Mouse (Mus musculus) large intestine, adult 2 months (tissue): ENCODE data around the gene Ankrd23. TPM values are rescaled to one million over a fixed set of nuclear protein-coding genes. Genes with fewer than 3 reads are reported as not detected.
"Not testable (repeated sequence)": the region's sequence is repeated elsewhere in the genome, so short reads cannot be mapped to it uniquely, and the experiment has no call there.

Experiments used
- DNase-seq: peaks from one replicate; pipeline ENCODE4 v3.0.0-alpha.2; 2012; ENCODE audit warnings: low read depth, low spot score
- WGBS: fragments of 180-500 bp; shearing (Covaris S2); methylation state at CpG from one replicate; pipeline ENCODE4 v1.1.7; 2018; 5-methylcytosine and 5-hydroxymethylcytosine counted together
- polyA plus RNA-seq: library from polyadenylated mRNA; depleted of rRNA; stranded (reverse); fragments of >200 nt; gene quantifications from 2 replicates; pipeline ENCODE4 v1.2.3, GENCODE M21; 2012; rRNA removed

Gene Ankrd23
- 6.5 and 8.1 TPM in 2 replicates for polyA plus RNA-seq

DNA sequence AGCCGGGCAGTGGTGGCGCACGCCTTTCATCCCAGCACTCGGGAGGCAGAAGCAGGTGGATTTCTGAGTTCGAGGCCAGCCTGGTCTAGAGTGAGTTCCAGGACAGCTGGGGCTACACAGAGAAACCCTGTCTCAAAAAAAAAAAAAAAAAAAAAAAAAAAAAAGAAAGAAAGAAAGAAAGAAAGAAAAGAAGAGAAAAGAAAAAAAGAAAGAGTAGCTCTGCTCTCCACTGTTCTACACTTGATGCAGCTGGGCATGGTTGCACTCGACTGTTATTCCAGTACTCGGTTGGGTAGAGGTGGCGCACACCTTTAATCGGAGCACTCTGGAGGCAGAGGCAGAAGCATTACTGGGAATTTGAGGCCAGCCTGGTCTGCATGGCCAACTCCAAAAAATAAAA, at the start of gene Ankrd23:
Gene Ankrd23, minus strand, starts transcription at position 101 of the 400 bp plus-strand sequence.
- not testable (repeated sequence) for DNase-seq
- 96% methylated on average over 9 of the region's 9 CpGs for WGBS

DNA sequence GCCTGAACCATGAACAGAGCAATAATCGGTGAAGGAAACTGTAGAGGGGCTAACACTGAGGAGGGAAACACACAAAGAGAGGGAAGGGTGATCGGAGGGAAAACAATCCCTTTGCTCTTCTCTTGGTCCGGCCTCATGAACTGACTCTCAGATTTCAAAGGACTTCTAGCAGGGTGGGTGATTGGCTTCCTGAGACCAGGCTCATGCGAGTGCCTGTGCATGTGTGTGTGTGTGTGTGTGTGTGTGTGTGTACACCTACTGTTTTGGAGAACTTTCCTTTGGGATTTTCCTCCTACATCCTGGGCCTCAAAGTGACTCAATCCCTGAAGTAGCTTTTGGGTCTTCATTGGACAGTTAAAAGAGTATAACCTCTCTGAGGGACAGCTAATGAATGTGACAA, 49.6 kb upstream of the Ankrd23 start:
- 94% methylated on average over 4 of the region's 4 CpGs for WGBS
- DNase-seq = no peak

DNA sequence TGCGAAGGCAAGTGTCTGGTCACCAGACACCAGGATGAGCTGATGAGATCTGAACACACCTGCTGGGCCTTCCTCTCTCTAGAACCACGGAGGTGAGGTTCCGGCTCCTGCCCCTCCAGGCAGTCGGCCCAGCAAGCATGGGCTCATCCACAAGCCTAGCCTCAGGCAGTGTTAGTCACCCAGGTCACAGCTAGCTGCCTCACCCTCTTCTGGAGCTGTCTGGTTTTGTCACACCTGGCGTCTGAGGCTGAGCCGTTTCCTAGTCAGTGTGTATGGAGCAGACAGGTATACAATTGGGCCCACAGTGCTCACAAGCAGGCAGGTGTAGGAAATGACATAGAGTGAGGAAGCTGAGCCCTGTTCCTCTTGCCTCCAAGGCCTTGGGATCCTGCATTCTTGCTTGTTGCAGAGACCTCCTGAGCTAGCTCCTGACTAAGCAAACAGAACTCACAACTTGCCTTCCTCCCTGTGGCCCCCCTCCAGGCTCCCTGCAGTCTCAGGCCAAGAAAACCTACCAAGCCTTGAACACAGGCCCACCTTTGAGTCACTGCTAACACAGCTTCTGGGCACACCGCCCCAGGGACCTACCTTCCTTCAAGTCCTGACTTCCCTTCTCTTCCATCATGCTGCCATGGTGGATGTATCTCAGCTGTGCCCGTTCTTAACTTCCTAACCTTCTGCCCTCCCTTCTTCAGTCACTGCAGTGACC, 46.9 kb upstream of the Ankrd23 start:
- DNase-seq = no peak
- WGBS = 59% methylated on average over 8 of the region's 8 CpGs

DNA sequence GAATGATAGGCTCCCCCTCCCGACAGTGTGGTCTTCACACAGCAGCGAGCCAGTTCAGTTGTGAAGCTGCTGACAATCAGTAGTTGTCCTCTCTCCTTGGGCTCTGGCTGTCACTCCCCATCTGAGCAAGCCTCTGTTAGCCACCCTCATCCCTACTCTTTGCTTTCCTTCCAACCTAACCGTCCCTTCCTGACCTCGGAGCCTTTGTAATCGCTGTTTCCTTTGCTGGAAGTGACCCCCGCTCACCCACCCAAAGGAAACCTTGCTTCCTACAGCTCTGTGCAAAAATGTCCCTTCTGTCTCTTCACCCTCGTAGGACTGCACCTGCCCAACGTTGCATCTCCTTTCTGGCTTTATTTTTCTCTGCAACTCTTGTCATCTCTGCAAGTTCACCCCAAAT, 45.5 kb upstream of the Ankrd23 start:
- 81% methylated on average over 8 of the region's 8 CpGs for WGBS
- no peak for DNase-seq

DNA sequence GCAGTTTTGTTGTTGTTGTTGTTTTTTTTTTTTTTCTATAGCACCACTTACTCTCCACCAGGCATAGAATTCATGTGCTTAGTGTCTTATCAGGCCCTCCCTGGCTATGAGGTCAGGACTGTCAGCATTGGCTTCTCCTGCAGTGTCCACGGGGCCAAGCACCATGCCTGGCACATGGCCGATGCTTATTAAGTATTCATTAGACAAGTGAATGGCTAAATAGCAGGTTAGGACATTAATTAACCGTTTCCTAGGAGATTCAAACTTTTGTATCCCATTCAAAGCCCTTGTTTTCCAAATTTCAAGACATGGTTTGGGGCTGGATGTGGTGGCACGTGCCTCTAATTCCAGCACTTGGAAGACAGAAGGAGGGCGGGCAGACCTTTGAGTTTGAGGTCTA, 44.6 kb upstream of the Ankrd23 start:
- DNase-seq = no peak
- 83% methylated on average over 5 of the region's 5 CpGs for WGBS

DNA sequence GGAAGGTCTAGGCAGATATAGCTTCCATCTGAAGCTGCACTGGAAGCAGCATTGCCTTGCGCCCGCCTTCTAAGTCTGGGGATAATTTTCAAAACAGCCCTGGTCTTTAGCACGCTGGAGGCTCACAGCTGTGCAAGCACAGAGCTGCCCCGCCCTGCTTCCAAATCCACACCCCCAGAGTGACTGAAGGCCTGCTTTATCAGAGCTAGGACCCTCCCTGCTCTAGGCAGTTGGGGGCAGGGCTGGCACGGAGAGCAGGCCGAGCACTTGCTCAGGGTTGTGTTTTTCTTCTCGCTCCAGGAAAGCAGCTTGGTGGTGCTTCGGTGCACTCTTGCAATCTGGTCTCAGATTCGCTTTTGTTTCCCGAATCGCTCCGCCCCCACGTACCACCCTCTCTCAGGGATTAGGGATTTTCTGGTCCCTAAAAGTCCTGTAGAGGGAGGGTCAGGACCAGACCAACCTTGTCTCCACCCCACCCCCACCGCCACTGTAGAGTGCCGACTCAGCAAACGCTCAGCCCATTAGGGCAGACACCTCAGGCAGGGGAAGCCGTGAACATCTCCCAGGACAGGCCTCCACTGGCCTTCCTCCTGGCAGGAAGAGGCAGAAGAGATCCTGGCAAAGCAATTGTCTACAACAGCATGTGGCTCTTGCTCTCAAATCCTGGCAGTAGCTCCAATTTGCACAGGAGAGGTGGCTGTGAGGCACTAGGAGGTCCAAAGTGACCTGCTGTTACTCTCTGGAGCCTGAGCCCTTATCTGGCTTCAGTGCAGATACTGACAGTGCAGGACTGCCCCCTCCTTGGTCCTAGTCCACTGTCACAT, 43.9 kb upstream of the Ankrd23 start:
- no peak for DNase-seq
- WGBS = 6% methylated on average over 17 of the region's 17 CpGs

DNA sequence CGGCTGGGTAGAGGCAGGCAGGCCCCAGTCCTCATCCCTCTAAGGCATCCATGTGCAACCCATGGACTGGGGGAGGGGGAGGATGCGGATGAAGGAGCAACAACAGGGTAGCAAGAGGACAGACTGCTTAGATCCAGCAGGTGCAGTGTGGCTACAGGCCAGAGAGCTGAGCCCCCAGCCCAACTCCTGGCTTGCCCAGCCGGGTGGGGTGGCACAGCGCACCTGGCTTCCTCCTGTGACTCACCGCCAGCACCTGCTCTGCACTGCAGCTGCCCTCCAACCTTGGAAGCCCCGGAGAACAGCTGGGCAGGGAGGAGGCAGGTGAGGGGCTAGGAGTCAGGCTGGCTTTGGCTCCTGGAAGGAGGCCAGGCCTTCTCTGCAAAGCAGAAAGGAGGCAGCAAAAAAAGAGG, 43.3 kb upstream of the Ankrd23 start:
- 15% methylated on average over 6 of the region's 6 CpGs for WGBS
- no peak for DNase-seq

DNA sequence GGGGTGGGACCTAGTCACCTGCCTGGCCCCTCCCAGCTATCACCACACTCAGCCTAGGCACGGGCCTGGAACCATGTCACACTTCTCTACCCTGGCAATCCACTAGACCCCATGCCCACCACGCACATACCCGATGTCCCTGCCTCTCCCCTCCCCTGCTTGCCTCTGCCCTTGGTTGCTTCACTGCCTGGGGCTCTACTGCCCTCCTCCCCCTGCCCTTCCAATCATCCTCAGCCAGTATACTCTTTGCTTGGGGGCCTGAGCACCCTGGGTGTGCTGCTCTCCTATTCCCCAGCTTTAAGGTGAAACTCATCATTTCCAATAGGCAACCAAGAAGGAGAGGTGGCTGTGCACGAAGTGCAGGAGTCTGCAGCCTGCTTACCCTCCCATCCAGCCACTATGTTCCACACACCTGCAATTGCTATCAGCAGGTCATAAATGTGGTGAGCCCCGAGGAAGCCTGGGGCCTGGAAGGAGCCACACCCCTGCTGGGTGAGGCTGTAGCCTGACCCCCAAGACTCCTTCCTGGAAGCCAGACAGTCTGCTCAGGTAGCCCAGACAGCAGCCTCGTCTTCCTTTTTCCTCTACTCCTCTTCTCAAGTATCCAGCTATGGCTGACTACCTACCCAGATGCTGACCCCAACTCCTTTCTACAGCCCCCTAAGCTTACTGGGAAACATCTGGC, 40.5 kb upstream of the Ankrd23 start:
- WGBS = 36% methylated on average over 6 of the region's 6 CpGs
- no peak for DNase-seq

DNA sequence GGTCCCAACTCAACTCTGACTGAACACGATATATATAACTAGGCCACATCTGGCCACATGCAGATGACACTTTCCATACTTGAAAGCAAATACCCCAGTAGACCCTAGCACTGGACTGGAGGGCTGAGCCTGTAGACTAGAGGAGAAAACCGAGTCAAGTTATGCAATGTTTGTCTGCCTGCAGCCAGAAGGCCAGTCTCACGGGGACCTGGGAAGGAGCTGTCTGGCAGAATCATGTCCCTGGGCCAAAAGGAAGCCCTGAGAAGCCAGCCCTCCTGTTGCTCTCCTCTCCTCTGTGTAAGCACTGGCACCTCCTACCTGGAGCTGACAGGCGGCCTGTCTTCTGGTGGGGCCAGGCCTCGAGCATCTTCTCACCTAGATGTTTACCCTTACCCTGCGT, 38.7 kb upstream of the Ankrd23 start:
- WGBS = 40% methylated on average over 6 of the region's 6 CpGs
- no peak for DNase-seq

DNA sequence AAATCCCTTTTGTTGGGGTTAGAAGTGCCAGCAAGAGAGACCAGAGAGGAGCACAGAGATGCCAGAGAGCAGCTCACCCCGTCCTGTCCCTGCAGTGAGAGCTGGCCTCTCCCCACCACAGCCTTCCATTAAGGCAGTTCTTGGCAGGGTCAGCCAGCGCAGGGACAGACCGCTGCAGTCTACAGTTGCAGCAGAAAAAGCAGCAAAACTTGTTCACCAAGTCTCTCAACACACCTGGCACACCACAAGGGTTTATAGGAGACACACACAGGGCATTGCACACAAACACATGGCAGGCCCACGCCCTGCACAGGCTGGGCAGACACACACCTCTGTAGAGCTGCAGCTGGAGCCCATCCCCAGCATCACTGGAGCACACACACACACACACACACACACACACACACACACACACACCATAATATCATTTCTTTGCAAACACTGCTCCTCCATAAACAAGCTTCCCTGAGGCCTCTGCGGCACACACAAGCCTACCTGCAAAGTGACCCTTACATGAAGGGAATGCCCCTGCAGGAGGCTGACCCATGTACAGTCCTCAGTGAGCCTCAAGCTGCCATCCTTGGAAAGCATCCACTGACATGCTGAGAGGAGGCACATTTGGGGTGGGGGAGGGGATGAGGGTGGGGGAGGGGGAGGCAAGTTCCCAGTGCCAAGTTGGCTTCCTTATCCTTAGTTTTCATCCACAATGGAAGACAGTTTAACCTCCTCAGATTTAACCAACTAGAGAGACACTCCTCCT, 37.7 kb upstream of the Ankrd23 start:
- 30% methylated on average over 5 of the region's 5 CpGs for whole genome bisulfite sequencing
- DNase-seq = no peak

DNA sequence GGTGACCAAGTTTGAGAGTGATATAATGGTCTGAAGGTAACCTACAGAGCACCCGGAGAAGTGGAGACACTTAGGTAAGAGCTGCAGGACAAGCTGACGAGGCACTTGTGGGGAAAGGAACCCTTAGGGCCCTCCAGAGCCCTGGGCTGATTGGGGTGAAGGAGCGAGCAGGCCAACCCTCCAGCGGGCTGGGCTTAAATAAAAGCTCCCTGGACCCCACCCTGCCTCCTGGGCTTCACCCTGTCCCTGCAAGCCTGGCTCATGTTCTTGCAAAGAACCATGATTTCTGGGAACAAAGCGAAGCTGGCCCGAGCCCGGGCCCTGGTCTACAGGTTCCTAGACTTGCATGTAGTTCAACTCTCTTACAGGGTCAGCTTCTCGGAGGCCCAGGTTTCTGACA, 36.8 kb upstream of the Ankrd23 start:
- WGBS = 53% methylated on average over 8 of the region's 8 CpGs
- DNase-seq = no peak

DNA sequence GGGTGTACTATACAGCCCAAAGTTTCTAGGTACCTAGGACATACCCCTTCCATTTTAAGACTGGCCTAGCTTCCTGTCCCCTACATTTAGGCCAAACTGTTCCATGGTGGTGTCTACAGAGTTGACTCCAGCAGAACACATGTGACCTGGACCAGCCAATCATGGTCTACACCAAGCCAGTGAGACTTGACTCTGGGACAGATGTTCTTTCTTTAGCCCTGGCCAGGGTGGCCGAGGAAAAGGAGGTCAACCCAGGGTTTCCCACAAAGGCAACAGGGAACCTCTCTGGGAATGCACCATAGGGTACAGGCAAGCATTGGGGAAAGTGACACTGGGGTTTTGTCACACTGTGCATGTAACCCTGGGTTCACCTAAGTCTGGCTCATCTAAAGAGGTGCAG, 36.0 kb upstream of the Ankrd23 start:
- WGBS = 61% methylated on average over 1 of the region's 1 CpGs
- DNase-seq = no peak

DNA sequence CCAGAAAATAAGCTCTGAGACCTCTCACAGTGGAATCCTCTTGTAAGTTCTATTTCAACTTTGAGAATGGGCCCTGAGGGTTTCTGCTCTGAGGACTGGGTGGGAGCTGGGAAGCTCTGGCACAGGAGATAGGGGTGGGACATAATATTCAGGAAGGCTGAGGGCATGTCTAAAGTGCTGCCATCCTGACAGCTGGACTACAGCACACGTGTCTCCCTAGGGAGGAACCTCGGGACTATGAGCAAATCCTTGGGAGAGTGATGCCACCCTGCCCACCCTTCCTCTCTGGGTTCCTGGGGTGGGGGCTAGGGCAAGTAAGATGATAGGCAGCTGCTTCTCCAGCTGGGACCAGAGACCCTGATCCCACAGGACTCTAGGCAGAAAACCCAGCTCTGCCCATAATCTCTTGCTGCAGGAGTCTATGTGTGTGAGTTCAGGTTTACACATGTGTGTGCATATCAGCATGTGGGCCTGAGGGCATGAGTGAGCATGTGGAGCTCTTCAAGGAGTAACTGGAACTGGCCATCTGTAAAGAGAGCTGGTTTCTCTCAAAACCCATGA, 35.5 kb upstream of the Ankrd23 start:
- no peak for DNase-seq
- WGBS = 60% methylated on average over 2 of the region's 2 CpGs

DNA sequence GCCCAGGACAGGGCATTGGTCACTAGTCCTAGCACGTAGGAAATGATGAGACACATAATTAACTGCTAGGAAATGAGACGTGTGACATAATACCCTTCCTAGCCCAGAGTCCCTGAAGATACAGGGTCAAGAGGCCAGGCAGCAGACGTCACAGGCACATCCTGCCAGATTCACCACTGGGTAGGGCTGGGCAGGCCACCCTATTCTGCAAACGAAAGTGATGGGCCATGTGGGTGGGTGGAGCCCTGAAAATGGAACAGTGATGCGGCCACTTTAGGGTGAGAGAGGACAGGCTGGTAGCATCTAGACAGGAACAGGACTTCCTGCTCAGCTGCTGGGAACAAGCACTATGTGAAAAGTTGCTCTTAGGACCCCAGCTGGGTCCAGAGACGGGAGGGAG, 34.9 kb upstream of the Ankrd23 start:
- 51% methylated on average over 6 of the region's 6 CpGs for WGBS

DNA sequence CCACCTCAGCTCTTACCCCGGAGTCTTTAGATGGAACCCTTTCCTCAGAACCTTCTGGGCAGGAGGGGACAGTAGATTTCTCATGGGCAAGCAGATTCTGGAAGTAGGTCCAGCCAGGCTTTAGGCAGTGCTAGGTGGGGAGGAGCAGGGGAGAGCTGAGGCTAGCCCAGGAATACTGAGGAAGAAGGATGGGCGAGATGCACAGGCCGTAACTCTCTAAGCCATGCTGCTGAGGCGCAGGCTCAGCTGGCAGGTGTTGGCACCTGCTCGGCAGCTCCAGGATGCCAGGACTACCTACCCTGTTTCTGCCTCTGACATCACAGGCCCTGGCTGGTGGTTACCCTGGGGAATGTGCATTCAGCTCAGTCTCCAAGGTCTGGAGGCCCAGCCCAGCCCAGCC, 33.6 kb upstream of the Ankrd23 start:
- WGBS = 39% methylated on average over 5 of the region's 5 CpGs
- DNase-seq = no peak

More for the DNA sequence above, 34.9 kb upstream of the Ankrd23 start:
- no peak for DNase-seq

DNA sequence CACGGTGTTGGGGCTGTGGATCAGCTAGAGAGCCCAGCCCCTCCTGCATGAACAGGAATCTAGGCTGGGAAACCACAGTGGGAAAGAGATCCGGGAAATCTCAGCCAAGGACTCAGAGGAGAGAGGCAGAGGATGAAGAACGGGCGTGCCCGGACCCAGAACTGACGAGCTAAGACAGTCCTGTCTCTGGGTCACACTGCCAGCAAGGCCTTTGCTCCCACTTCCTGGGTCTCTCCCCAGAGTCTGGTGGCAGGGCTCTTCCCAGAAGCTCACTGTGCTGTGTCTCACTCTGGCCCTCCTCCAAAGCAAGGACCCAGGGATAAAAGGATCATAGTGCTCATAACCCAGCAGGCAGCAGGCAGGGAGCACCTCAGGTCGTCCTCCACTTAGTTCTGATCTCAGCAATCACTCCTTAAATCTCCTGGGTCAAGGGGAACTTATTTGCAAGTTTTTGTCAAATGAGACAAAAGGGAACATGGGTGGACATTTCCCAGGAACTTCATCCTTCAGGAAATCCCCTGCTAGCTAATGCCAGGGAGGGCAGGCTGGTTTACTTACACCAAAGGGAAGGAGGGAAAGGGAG, 33.1 kb upstream of the Ankrd23 start:
- WGBS = 21% methylated on average over 7 of the region's 7 CpGs

DNA sequence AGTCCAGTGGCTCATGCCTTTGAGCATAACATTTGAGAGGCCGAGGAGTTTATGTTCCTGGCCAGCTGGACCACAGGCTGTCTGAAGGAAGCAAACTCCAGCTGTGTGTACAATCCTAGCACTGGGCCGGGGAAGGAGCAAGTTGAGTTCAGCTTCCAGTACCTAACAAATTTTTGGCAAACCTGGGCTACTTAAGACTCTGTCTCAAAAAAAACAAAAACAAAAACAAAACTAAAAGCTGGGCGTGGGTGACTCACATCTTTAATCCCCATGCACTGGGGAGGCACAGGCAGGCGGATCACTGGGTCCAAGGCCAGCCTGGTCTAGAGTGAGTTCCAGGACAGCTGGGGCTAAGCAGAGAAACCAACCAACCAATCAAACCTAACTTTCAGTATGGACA, 32.1 kb upstream of the Ankrd23 start:
- no peak for DNase-seq
- 57% methylated on average over 4 of the region's 4 CpGs for WGBS

More for the DNA sequence above, 33.1 kb upstream of the Ankrd23 start:
- no peak for DNase-seq

DNA sequence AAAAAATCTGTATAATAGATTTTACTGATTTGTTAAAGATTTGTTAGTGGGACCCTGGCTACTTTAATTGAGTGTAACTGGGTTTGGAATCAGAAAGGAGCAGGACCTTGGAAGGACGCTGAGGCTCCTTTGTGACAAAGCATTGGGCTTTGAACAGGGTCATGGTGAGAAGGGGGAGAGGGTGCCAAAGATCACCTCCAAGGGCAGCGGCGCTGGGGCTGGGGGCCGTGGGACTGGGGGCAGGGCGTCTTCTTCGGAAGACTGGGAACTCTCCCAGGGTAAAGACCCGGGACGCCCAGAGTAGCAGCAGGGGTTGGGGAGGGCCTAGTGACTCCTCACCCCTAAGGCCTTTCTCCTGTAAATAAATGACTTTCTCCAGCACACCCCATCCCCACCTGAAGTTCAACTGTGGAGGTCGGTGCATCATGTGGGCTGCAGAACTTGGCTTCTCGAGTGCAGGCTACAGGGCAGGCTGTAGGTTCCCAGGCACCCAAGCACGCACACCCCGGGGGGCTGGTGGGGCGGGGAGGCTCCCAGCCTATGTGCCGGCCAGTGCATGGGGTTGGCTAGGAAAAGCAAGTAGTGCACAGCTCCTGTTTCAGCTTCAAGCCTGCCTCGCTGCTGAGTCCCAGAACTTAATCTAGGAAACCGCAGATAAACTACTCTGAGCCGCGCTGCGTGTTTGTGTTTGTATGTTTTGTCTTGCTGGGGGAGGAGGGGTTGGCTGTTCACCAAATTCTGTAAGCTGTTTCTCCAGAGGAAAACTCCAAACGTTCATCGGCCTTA, 31.3 kb upstream of the Ankrd23 start:
- WGBS = 71% methylated on average over 21 of the region's 21 CpGs
- DNase-seq = no peak
